Mouse (Mus musculus) stomach, embryonic 14.5 days (tissue): ENCODE results near the gene Snrnp35. TPM values are rescaled to one million over a fixed set of nuclear protein-coding genes. Genes with fewer than 3 reads are reported as not detected.
"Not testable (repeated sequence)": the region's sequence is repeated elsewhere in the genome, so short reads cannot be mapped to it uniquely, and the experiment has no call there.

Source experiments
- ATAC-seq: fragments of 200-750 bp; cut with Nextera tagmentation; 2 replicates; pipeline ENCODE4 v1.8.0; 2017; ENCODE audit warnings: low read depth, moderate TSS enrichment; ENCODE audit not compliant: insufficient number of reproducible peaks, insufficient read depth, low FRiP score
- H3K27ac ChIP-seq: fragments of 300-500 bp; sonication (generic); 2 replicates; pipeline ENCODE4 v1.5.1; 2014; ENCODE audit warnings: mild to moderate bottlenecking, low read length, moderate library complexity, mixed read lengths
- H3K27me3 ChIP-seq: fragments of 300-500 bp; sonication (generic); 2 replicates; pipeline ENCODE4 v1.6.1; 2014; ENCODE audit warnings: low read length, control low read depth, mixed read lengths; ENCODE audit not compliant: control insufficient read depth, insufficient read depth
- H3K36me3 ChIP-seq: fragments of 300-500 bp; sonication (generic); 2 replicates; pipeline ENCODE4 v1.6.1; 2014; ENCODE audit warnings: mild to moderate bottlenecking, control low read depth, low read length, moderate library complexity, mixed read lengths; ENCODE audit not compliant: control insufficient read depth, insufficient read depth
- H3K4me1 ChIP-seq: fragments of 300-500 bp; sonication (generic); 2 replicates; pipeline ENCODE4 v1.6.1; 2014; ENCODE audit warnings: low read length, control low read depth, mixed read lengths; ENCODE audit not compliant: control insufficient read depth, insufficient read depth
- H3K4me2 ChIP-seq: fragments of 300-500 bp; sonication (generic); replicated peaks from 2 replicates; pipeline ENCODE4 v1.6.1; 2014; ENCODE audit warnings: low read depth, low read length, control low read depth
- H3K4me3 ChIP-seq: fragments of 300-500 bp; sonication (generic); 2 replicates; pipeline ENCODE4 v1.5.1; 2014; ENCODE audit warnings: low read depth, low read length, control low read depth
- H3K9ac ChIP-seq: fragments of 300-500 bp; sonication (generic); replicated peaks from 2 replicates; pipeline ENCODE4 v1.6.1; 2014; ENCODE audit warnings: low read depth, mild to moderate bottlenecking, control low read depth, low read length, moderate library complexity, mixed read lengths
- H3K9me3 ChIP-seq: fragments of 300-500 bp; sonication (generic); 2 replicates; pipeline ENCODE4 v1.6.1; 2016; ENCODE audit warnings: low read depth, low read length, control low read depth; ENCODE audit not compliant: control insufficient read depth
- WGBS: fragments of 180-500 bp; shearing (Covaris S2); extraction: QIAGEN DNeasy Blood & Tissue Kit; methylation state at CpG from one replicate; pipeline ENCODE4 v1.1.7; 2014; 5-methylcytosine and 5-hydroxymethylcytosine counted together
- polyA plus RNA-seq: library from polyadenylated mRNA; unstranded; fragments of >200 nt; fragmentation: Nextera tagmentation; extraction: Ambion mirVana; gene quantifications from 2 replicates; pipeline ENCODE4 v1.2.1, GENCODE M21; 2014

Gene Snrnp35
- polyA plus RNA-seq, 1 experiment from 2014 or later, result 11.5 TPM

DNA sequence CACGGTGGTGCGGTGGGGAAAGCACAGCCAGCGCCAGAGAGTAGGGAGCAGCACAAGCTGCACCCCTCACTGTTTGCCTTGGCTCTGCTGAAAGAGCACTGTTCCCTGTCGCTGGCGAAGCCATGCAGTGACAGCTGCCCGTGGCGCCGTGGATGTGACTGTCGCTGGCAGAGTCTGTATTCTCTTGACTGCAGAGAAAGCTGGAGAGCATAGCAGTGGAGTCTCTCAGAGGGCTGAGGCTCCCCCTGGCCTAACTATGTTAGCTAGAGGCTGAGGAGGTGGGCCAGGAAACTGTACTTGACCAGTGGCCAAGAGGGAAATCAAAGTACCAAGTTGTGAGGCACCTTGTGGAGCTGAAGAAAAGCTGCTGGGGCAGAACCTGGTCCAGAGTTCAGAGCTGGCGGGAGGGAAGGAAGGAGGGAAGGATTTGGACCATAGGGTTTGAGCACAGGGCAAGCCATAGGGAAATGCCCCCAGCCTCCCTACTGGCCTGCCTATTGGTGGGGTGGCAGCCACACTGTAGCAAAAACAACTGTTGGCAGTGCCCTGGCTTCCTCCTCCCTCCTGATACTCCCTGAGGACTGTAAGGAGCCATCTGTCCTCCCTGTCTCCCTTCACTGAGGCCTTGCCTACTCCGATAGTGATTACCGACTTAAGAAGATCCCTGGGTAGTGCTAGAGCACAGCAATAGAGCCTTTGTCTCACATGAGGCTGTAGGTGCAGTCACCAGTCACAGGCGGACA is 29.4 kb upstream of the Snrnp35 start:
- Histone ChIP-seq H3K9me3 (no peaks in the 10 kb centered on the region), H3K27ac (peak overlapping the region; percentile 15; the same call in 1 of the 2 replicates), H3K27me3 (no peaks in the 10 kb centered on the region), H3K9ac (no peak overlapping the region), H3K4me3 (no peak overlapping the region), H3K36me3 (peaks cover 91% of the 10 kb centered on the region), H3K4me1 (peaks cover 8% of the 10 kb centered on the region; the same call in 1 of the 2 replicates), H3K4me2 (no peak overlapping the region)
- no peak for ATAC-seq
- WGBS, result 86% methylated on average over 13 of the region's 13 CpGs

DNA sequence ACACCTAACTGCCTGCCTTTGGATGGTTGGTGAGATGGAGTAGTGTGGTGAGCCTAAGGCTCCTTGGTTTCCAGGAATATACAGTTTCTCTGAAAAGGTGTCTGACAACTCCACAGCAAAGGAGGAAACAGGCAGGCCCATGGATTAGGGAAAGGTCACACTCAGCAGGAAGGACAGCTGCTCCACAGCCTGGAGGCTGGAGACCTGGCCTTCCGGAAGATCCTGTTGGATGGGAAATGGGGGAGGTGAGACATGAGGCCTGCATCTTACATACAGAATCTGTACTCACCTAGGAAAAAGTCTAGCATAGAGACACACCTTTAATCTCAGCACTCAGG is 28.9 kb upstream of the Snrnp35 start:
- Histone ChIP-seq H3K4me2 (no peak overlapping the region), H3K4me1 (peaks cover 8% of the 10 kb centered on the region; the same call in 1 of the 2 replicates), H3K4me3 (no peak overlapping the region), H3K9me3 (no peaks in the 10 kb centered on the region), H3K27me3 (no peaks in the 10 kb centered on the region), H3K36me3 (peaks cover 92% of the 10 kb centered on the region), H3K27ac (no peak overlapping the region), H3K9ac (no peak overlapping the region)
- WGBS, result 81% methylated on average over 1 of the region's 1 CpGs
- no peak for ATAC-seq

DNA sequence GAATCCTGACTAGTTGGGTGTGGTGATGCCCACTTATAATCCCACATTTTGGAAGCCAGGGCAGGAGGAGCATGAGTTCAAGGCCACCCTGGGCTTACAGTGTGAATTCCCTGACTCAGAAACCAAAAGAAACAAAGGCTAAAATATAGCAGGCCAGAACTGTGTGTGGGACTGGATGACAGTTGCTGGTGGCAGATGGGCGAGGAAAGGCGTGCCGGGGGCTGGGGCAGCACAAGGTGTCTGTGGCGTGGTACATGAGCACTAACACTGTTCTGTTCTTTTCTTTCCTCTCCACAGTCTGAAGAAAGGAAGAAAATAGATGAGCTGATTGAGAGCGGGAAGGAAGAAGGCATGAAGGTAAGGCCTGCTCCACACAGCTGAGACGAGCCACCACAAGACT is 26.2 kb upstream of the Snrnp35 start:
- Histone ChIP-seq H3K4me2 (no peak overlapping the region), H3K4me3 (no peak overlapping the region), H3K9ac (no peak overlapping the region), H3K27me3 (no peaks in the 10 kb centered on the region), H3K4me1 (0 out of 2 replicates have a peak, but pooled peaks cover 3% of the 10 kb centered on the region), H3K27ac (no peak overlapping the region), H3K9me3 (no peaks in the 10 kb centered on the region), H3K36me3 (peaks cover 90% of the 10 kb centered on the region)
- no peak for ATAC-seq
- WGBS, result 90% methylated on average over 6 of the region's 6 CpGs

DNA sequence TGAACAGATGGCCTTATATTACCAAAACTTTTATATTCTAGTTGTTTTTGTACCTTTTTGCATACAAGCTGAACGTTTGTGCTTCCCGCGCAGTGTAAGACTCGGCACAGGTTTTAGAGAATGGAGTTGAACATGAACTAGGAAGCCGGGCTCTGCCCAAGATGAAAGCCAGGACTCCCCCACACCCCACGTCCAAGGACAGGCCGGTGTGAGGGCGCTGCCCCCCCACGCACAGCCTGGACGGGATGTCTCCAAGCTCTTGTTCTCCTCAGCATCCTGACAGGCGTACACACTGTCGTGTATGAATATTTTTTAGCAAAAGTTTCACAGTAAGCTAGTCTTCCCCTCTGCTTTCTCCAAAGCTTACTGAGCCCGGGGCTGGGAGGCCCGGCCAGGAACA is 22.0 kb upstream of the Snrnp35 start:
- H3K4me2 ChIP-seq, result not testable (repeated sequence)

DNA sequence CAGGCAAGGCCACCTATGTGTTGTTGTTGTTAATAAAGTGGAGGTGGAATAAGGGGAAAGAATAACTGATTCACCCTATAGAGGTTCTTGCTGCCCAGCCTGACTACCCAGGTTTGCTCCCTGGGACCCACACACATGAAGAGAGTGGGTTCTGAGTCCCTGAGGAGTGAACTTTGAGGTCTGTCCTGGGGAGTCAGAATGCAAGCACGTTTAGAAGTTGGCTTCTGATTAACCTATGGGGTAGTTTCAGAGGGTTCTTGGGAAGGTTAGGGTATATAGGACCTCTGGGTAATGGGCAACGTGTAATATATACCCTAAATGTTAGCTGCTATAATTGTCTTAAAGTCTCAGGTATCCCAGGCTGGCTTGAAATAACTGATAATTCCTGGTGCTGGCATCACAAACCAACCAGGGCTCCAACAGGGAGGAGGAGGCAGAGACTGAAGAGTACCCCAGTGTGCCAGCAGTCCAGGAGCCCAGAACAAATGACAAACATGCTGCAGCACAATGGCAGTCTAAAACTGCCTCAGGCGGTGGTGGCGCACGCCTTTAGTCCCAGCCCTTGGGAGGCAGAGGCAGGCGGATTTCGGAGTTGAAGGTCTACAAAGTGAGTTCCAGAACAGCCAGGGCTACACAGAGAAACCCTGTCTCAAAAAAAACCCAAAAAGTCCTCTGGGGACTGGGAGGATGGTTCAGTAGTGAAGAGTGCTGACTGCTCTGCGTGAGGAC is 20.5 kb upstream of the Snrnp35 start:
- ATAC-seq, result no peak
- H3K27ac ChIP-seq, result no peak overlapping the region
- WGBS, result 86% methylated on average over 8 of the region's 8 CpGs
- no peak overlapping the region for H3K4me3 ChIP-seq
- no peaks in the 10 kb centered on the region for H3K9me3 ChIP-seq
- no peaks in the 10 kb centered on the region for H3K4me1 ChIP-seq
- H3K9ac ChIP-seq, result no peak overlapping the region
- no peaks in the 10 kb centered on the region for H3K27me3 ChIP-seq
- no peak overlapping the region for H3K4me2 ChIP-seq
- H3K36me3 ChIP-seq, result peaks cover 56% of the 10 kb centered on the region

More for the DNA sequence above, 22.0 kb upstream of the Snrnp35 start:
- not testable (repeated sequence) for H3K27ac ChIP-seq, H3K9me3 ChIP-seq, H3K27me3 ChIP-seq, H3K9ac ChIP-seq, ATAC-seq, H3K4me1 ChIP-seq, H3K4me3 ChIP-seq
- H3K36me3 ChIP-seq, result peaks cover 71% of the 10 kb centered on the region
- WGBS, result 89% methylated on average over 14 of the region's 14 CpGs

DNA sequence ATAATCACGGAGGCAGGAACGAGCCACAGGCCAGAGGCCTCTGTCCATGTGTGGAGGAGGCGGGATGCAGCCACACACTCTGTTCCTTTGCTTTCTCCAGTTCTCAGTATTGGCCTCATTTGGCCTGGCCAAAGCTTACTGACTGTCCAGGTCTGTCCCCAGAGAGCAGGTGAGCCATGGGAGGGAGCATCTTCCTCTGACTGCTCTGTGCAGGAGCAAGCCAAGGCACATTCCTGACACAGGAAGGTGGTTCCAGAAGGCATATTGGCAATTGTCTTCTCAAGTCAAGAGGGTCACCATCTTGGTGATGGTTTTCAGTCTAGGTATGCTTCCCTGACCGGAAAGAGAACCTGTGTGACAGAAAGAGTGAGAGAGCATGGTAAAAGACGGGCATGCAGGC is 19.5 kb upstream of the Snrnp35 start:
- no peak overlapping the region for H3K4me2 ChIP-seq
- H3K4me3 ChIP-seq, result no peak overlapping the region
- no peaks in the 10 kb centered on the region for H3K9me3 ChIP-seq
- 86% methylated on average over 5 of the region's 5 CpGs for WGBS
- H3K36me3 ChIP-seq, result peaks cover 46% of the 10 kb centered on the region
- H3K9ac ChIP-seq, result no peak overlapping the region
- no peak overlapping the region for H3K27ac ChIP-seq
- ATAC-seq, result no peak
- H3K4me1 ChIP-seq, result no peaks in the 10 kb centered on the region
- no peaks in the 10 kb centered on the region for H3K27me3 ChIP-seq

DNA sequence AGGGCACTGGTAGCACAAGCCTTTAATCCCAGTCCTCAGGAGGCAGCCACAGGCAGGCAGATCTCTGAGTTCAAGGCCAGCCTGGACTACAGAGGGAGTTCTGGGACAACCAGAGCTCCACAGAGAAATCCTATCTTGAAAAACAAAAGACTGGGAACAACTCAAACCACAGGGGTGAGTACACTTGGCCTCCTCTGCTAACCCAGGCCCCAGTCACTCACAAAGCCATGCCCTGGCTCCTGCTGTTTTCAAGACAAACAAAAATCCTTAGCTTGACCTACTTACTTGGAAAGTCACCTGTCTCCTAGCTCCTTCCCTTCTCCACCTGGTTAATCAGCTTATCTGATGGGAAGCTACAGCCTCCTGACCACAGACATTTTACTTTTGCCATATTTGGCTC is 18.0 kb upstream of the Snrnp35 start:
- Histone ChIP-seq H3K4me1 (no peaks in the 10 kb centered on the region), H3K27me3 (no peaks in the 10 kb centered on the region), H3K4me3 (no peak overlapping the region)

DNA sequence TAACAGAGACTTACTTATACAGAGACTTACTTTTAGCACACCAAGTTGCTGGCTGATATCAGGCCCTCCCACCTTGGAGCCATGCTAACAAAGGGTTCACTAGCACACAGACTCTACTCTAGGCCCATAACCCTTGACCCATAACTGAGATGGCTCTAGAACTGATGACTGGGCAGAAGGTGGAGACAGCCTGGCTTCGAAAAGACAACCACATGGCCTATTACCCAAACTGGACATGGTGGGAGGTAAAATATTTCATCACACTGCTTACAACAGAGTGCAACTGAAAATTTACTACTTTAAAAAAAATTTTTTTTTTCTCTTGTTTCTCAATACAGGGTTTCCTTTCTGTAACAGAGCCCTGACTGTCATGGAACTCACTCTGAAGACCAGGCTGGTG is 15.2 kb upstream of the Snrnp35 start:
- H3K36me3 ChIP-seq, result peaks cover 10% of the 10 kb centered on the region
- 95% methylated on average over 1 of the region's 1 CpGs for WGBS
- no peaks in the 10 kb centered on the region for H3K27me3 ChIP-seq
- ATAC-seq, result no peak
- no peak overlapping the region for H3K4me2 ChIP-seq
- H3K9ac ChIP-seq, result no peak overlapping the region
- H3K9me3 ChIP-seq, result no peaks in the 10 kb centered on the region
- no peaks in the 10 kb centered on the region for H3K4me1 ChIP-seq
- no peak overlapping the region for H3K27ac ChIP-seq
- no peak overlapping the region for H3K4me3 ChIP-seq

More for the DNA sequence above, 18.0 kb upstream of the Snrnp35 start:
- Histone ChIP-seq H3K9ac (no peak overlapping the region), H3K36me3 (peaks cover 32% of the 10 kb centered on the region), H3K27ac (no peak overlapping the region), H3K4me2 (no peak overlapping the region), H3K9me3 (no peaks in the 10 kb centered on the region)
- no peak for ATAC-seq
